Comparison of ENCODE assay signal across 8 mouse cellular contexts in the genomic region with DNA sequence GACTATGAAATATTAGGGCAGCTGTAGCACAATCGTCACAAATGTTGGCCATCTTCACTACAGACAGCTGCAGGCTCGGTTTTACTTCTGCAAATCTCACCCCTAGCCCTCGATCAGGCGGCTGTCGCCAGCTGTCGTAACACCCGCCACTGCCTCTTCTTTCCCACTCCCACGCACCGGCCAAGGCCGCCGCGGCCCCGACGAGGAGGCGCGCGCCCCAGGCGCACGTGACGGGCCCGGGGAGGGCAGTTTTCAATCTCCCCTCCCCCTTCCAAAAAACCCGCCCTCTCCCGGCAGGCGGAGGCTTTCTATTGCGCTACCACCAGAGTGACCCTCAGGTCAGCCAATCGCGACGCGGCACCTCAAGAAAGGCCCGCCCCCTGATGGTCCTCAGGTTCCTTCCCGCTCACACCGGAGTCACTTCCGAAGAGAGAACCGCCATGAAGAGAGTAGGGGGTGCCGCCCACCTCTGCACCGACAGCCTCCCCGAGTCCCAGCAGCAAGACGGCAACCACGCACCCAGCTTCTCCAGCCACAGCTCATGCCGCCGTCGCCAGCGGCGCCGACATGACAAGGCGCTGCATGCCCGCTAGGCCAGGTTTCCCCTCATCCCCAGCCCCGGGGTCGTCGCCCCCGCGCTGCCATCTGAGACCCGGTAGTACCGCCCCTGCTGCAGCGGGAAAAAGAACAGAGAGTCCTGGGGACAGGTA. TPM values are rescaled to one million over a fixed set of nuclear protein-coding genes. Genes with fewer than 3 reads are reported as not detected.
DNase-seq lines count a peak whose midpoint lies in the region; ATAC-seq and TF ChIP-seq lines count a peak whose summit lies in the region.

A gene (plus strand): TSS at position 408 of the 710 bp plus-strand sequence.

- H3K79me2 ChIP-seq in C2C12 (ENCODE audit: control insufficient read depth, insufficient read depth), result peaks cover 48% of the 10 kb centered on the region
- H3K79me2 ChIP-seq in liver, adult 2 months (ENCODE audit: control insufficient read depth, insufficient read depth, low read length), result peaks cover 4% of the 10 kb centered on the region; the same call in 1 of the 2 replicates
- H3K79me2 ChIP-seq in myocyte (ENCODE audit: control insufficient read depth, insufficient read depth), result peaks cover 46% of the 10 kb centered on the region

- H3ac ChIP-seq in C2C12 (ENCODE audit: control insufficient read depth, insufficient read length, low read depth) (peak within 1 kb of the TSS; percentile 86), myocyte (ENCODE audit: control insufficient read depth, insufficient read length) (peak within 1 kb of the TSS; percentile 67)

- WGBS in heart, embryonic 11.5 days (ENCODE audit: insufficient replicate concordance), result under 1% methylated on average over 54 of the region's 55 CpGs
- under 1% methylated on average over 51 of the region's 55 CpGs for WGBS in kidney, embryonic 16.5 days
- WGBS in liver, adult 2 months, result under 1% methylated on average over 55 of the region's 55 CpGs

- H3K27me3 ChIP-seq in C2C12 (ENCODE audit: control insufficient read depth, insufficient read depth, insufficient read length), result no peaks in the 10 kb centered on the region
- peaks cover 7% of the 10 kb centered on the region for H3K27me3 ChIP-seq in erythroblast, embryonic 14.5 days (ENCODE audit: control insufficient read depth)
- no peaks in the 10 kb centered on the region for H3K27me3 ChIP-seq in heart, embryonic 11.5 days (ENCODE audit: control insufficient read depth, insufficient read depth, low read length)
- H3K27me3 ChIP-seq in kidney, embryonic 16.5 days (ENCODE audit: insufficient read depth, low read length), result no peaks in the 10 kb centered on the region
- H3K27me3 ChIP-seq in liver, adult 2 months (ENCODE audit: control insufficient read depth, insufficient read depth, low read length), result no peaks in the 10 kb centered on the region
- H3K27me3 ChIP-seq in myocyte (ENCODE audit: control insufficient read depth, insufficient read depth, insufficient read length), result no peaks in the 10 kb centered on the region
- no peaks in the 10 kb centered on the region for H3K27me3 ChIP-seq in splenic B cell, adult 2 months (ENCODE audit: control insufficient read depth, insufficient read depth, low read length, poor library complexity, severe bottlenecking)

- H3K4me3 ChIP-seq in C2C12 (ENCODE audit: insufficient read depth, poor library complexity, severe bottlenecking) (peak within 1 kb of the TSS; percentile 80), myocyte (peak within 1 kb of the TSS; percentile 75)
- peak within 1 kb of the TSS; percentile 100 for H3K4me3 ChIP-seq in erythroblast, embryonic 14.5 days (replicated peaks)
- H3K4me3 ChIP-seq in heart, embryonic 11.5 days (ENCODE audit: low read depth, low read length), result peak within 1 kb of the TSS; percentile 94
- peak within 1 kb of the TSS; percentile 84 for H3K4me3 ChIP-seq in kidney, embryonic 16.5 days (ENCODE audit: low read length)
- peak within 1 kb of the TSS; percentile 86 for H3K4me3 ChIP-seq in liver, adult 2 months (ENCODE audit: insufficient read depth, low read depth, low read length)

- no peaks in the 10 kb centered on the region for H3K9me3 ChIP-seq in erythroblast, embryonic 14.5 days (ENCODE audit: control insufficient read depth, low read length)
- no peaks in the 10 kb centered on the region for H3K9me3 ChIP-seq in heart, embryonic 11.5 days (replicated peaks; ENCODE audit: control insufficient read depth, low read length)
- H3K9me3 ChIP-seq in kidney, embryonic 16.5 days (ENCODE audit: low read length), result no peaks in the 10 kb centered on the region

- H3K4me1 ChIP-seq in erythroblast, embryonic 14.5 days (ENCODE audit: control insufficient read depth), result peaks cover 23% of the 10 kb centered on the region
- H3K4me1 ChIP-seq in heart, embryonic 11.5 days (ENCODE audit: control insufficient read depth, insufficient read depth, low read length), result peaks cover 34% of the 10 kb centered on the region
- peaks cover 40% of the 10 kb centered on the region for H3K4me1 ChIP-seq in kidney, embryonic 16.5 days (ENCODE audit: insufficient read depth, low read length)
- H3K4me1 ChIP-seq in liver, adult 2 months (ENCODE audit: control insufficient read depth, insufficient read depth, low read length), result peaks cover 4% of the 10 kb centered on the region; the same call in 1 of the 2 replicates

- H3K36me3 ChIP-seq in C2C12 (ENCODE audit: control insufficient read depth, insufficient read depth) (peaks cover 27% of the 10 kb centered on the region), myocyte (ENCODE audit: control insufficient read depth, insufficient read depth) (peaks cover 15% of the 10 kb centered on the region)
- peaks cover 32% of the 10 kb centered on the region for H3K36me3 ChIP-seq in erythroblast, embryonic 14.5 days (ENCODE audit: control insufficient read depth)
- peaks cover 10% of the 10 kb centered on the region for H3K36me3 ChIP-seq in heart, embryonic 11.5 days (ENCODE audit: control insufficient read depth, insufficient read depth, low read length)
- peaks cover 11% of the 10 kb centered on the region for H3K36me3 ChIP-seq in kidney, embryonic 16.5 days (ENCODE audit: insufficient read depth, low read length)
- peaks cover 7% of the 10 kb centered on the region for H3K36me3 ChIP-seq in liver, adult 2 months (ENCODE audit: control insufficient read depth, insufficient read depth, low read length)
- 0 out of 2 replicates have a peak, but pooled peaks cover 3% of the 10 kb centered on the region for H3K36me3 ChIP-seq in splenic B cell, adult 2 months (ENCODE audit: control insufficient read depth, insufficient read depth, low read length, poor library complexity, severe bottlenecking)

- peaks cover 39% of the 10 kb centered on the region for H3K79me3 ChIP-seq in C2C12 (ENCODE audit: low read depth)

- H3K27ac ChIP-seq in heart, embryonic 11.5 days (ENCODE audit: low read depth, low read length), result peak within 1 kb of the TSS; percentile 90
- H3K27ac ChIP-seq in kidney, embryonic 16.5 days (ENCODE audit: low read length), result peak within 1 kb of the TSS; percentile 88
- peak within 1 kb of the TSS; percentile 71 for H3K27ac ChIP-seq in liver, adult 2 months (replicated peaks; ENCODE audit: insufficient read depth, low read depth, low read length)

- peak; percentile 98 for ATAC-seq in heart, embryonic 11.5 days (replicated peaks; ENCODE audit: insufficient number of reproducible peaks, low FRiP score, low TSS enrichment)
- peak; percentile 97 for ATAC-seq in kidney, embryonic 16.5 days (ENCODE audit: low FRiP score, low TSS enrichment)

- DNase-seq in brain, embryonic 14.5 days (ENCODE audit: low read depth), result peak; percentile 99
- DNase-seq in liver, adult 2 months (ENCODE audit: extremely low read depth, low read depth, low spot score), result peak; percentile 89
- peak; percentile 98 for DNase-seq in splenic B cell, adult 2 months (ENCODE audit: low read depth, low spot score)

- peak; percentile 94 for TF ChIP-seq POLR2A in brain, embryonic 14.5 days (IDR thresholded peaks at IDR 0.05; ENCODE audit: borderline replicate concordance, extremely low read depth, insufficient read depth, insufficient read length, poor library complexity, severe bottlenecking)
- peak; percentile 70 for TF ChIP-seq POLR2A in liver, adult 2 months (IDR thresholded peaks at IDR 0.05; ENCODE audit: extremely low read depth, insufficient read depth, low read length)
- TF ChIP-seq POLR2A in myocyte (IDR thresholded peaks at IDR 0.05; ENCODE audit: insufficient read length, low read depth), result peak; percentile 83

- TF ChIP-seq CTCF in C2C12 (IDR thresholded peaks at IDR 0.05; ENCODE audit: control insufficient read depth, insufficient read depth, insufficient read length), result no peak
- 0 out of 2 replicates have a peak, but pooled peaks have one; percentile 6 for TF ChIP-seq CTCF in brain, embryonic 14.5 days (IDR thresholded peaks at IDR 0.05; ENCODE audit: borderline replicate concordance, extremely low read depth, insufficient read depth, insufficient read length)
- TF ChIP-seq CTCF in liver, adult 2 months (IDR thresholded peaks at IDR 0.05; ENCODE audit: low read depth, low read length), result no peak

- H3K4me2 ChIP-seq in heart, embryonic 11.5 days, result peak within 1 kb of the TSS; percentile 73
- peak within 1 kb of the TSS; percentile 73 for H3K4me2 ChIP-seq in kidney, embryonic 16.5 days (replicated peaks; ENCODE audit: low read depth, low read length)
- peak within 1 kb of the TSS; percentile 92 for H3K4me2 ChIP-seq in myocyte (ENCODE audit: low read depth)

- H3K9ac ChIP-seq in heart, embryonic 11.5 days (ENCODE audit: low read depth, low read length), result peak within 1 kb of the TSS; percentile 85
- peak within 1 kb of the TSS; percentile 80 for H3K9ac ChIP-seq in kidney, embryonic 16.5 days (replicated peaks; ENCODE audit: low read length)
- peak within 1 kb of the TSS; percentile 84 for H3K9ac ChIP-seq in liver, adult 2 months (ENCODE audit: low read depth, low read length)

TF ChIP-seq in C2C12, 6 proteins besides CTCF, POLR2A, EP300 and RAD21:
- TF ChIP-seq CEBPB (IDR thresholded peaks at IDR 0.05; ENCODE audit: low read depth), result no peak
- TF ChIP-seq MYOG (IDR thresholded peaks at IDR 0.05; ENCODE audit: control insufficient read depth, extremely low read depth, insufficient read length), result no peak
- no peak for TF ChIP-seq FOSL1 (IDR thresholded peaks at IDR 0.05; ENCODE audit: insufficient read depth, low read length, poor library complexity, severe bottlenecking)
- peak; percentile 97 for TF ChIP-seq USF1 (IDR thresholded peaks at IDR 0.05; ENCODE audit: low read depth)
- peak; percentile 69 for TF ChIP-seq MAX (IDR thresholded peaks at IDR 0.05)
- peak; percentile 91 for TF ChIP-seq MYOD1 (IDR thresholded peaks at IDR 0.05; ENCODE audit: control insufficient read depth, insufficient read length, low read depth)
TF ChIP-seq in C2C12: peak in this region for 3.

TF ChIP-seq in myocyte, 11 proteins besides CTCF, POLR2A, EP300 and RAD21 (continues in another document):
- TF ChIP-seq MYOD1 (IDR thresholded peaks at IDR 0.05; ENCODE audit: control insufficient read depth in 1 of 3, insufficient read length in 2 of 3, low read depth in 2 of 3) (peak; percentile 94 to 100 (median 98)), CEBPB (IDR thresholded peaks at IDR 0.05; ENCODE audit: insufficient read depth, poor library complexity, severe bottlenecking) (no peak), SRF (IDR thresholded peaks at IDR 0.05; ENCODE audit: control insufficient read depth, insufficient read length, low read depth) (no peak), E2F4 (IDR thresholded peaks at IDR 0.05; ENCODE audit: insufficient read depth) (peak; percentile 55), TCF3 (IDR thresholded peaks at IDR 0.05; ENCODE audit: insufficient read length, low read depth) (peak; percentile 90)

RNA-seq across cellular contexts. Expression of the gene that starts here (rescaled TPM):
- polyA plus RNA-seq in C2C12 (2012; fragmentation: generic; extraction: Trizol) (9.1 TPM), myocyte (2012; fragmentation: generic; extraction: Trizol) (6.6 TPM)
- polyA plus RNA-seq in brain, embryonic 14.5 days (2012; rRNA removed), result 49.0 and 51.3 TPM in 2 replicates
- polyA plus RNA-seq in erythroblast, embryonic 14.5 days (2012), result 0.54 and 0.61 TPM in 2 replicates
- polyA plus RNA-seq in heart, embryonic 11.5 days (2014; fragmentation: Nextera tagmentation; extraction: Ambion mirVana), result 57.1 and 62.0 TPM in 2 replicates
- 38.7 and 46.0 TPM in 2 replicates for polyA plus RNA-seq in kidney, embryonic 16.5 days (2015; fragmentation: Nextera tagmentation; extraction: Ambion mirVana)
- 15.1 and 19.3 TPM in 2 replicates for total RNA-seq in liver, adult 2 months (2014; rRNA removed)
- polyA plus RNA-seq in liver, adult 2 months (2012; rRNA removed), result 4.9 and 7.9 TPM in 2 replicates

Comparison
In these comparisons a context has a peak if more than half of its experiments do, and no peak if none do; other contexts are left out.
1. Peak in every context shown above with its lines: DNase-seq, ATAC-seq, H3K4me3 ChIP-seq and H3K27ac ChIP-seq.